Mouse (Mus musculus) CH12.LX (cell line): ENCODE data around the gene Trhr2. TPM values are rescaled to one million over a fixed set of nuclear protein-coding genes. Genes with fewer than 3 reads are reported as not detected.

Experiments used
- DNase-seq: peaks from one replicate; pipeline ENCODE4 v3.0.0-alpha.2; 2013; ENCODE audit errors: extremely low read depth
- H3K27ac ChIP-seq: 2 replicates; pipeline ENCODE4 v1.5.1; 2012; ENCODE audit warnings: low read depth, mild to moderate bottlenecking, control low read depth, moderate library complexity; ENCODE audit not compliant: insufficient read depth
- H3K27me3 ChIP-seq: replicated peaks from 2 replicates; pipeline ENCODE3; 2012; ENCODE audit warnings: inconsistent platforms
- H3K36me3 ChIP-seq, 2 experiments: replicated peaks in 1 of 2; 2 replicates each; pipeline versions ENCODE3 to v1.6.1; 2012; ENCODE audit warnings: inconsistent platforms in 1 of 2, low read length in 1 of 2, mild to moderate bottlenecking in 1 of 2, mixed read lengths in 1 of 2, moderate library complexity in 1 of 2; ENCODE audit not compliant: control insufficient read depth in 1 of 2, insufficient read depth in 1 of 2
- H3K4me1 ChIP-seq, 2 experiments: 2 replicates each; pipeline ENCODE4 v1.6.1; 2012; ENCODE audit warnings: inconsistent platforms in 1 of 2, moderate library complexity in 1 of 2; ENCODE audit not compliant: insufficient read depth in 2 of 2, control insufficient read depth in 1 of 2
- H3K4me2 ChIP-seq: 2 replicates; pipeline ENCODE4 v1.6.1; 2012; ENCODE audit warnings: low read depth, mild to moderate bottlenecking, control low read depth; ENCODE audit not compliant: poor library complexity, insufficient read depth, severe bottlenecking
- H3K4me3 ChIP-seq, 3 experiments: fragments of 150-350 bp in 1 of 3; sonication (generic) in 1 of 3; replicated peaks in 1 of 3; 2 replicates each; pipeline versions ENCODE3 to v1.5.1; 2011 to 2012; ENCODE audit warnings: low read depth in 2 of 3, low read length in 2 of 3, mild to moderate bottlenecking in 2 of 3, moderate library complexity in 2 of 3, control low read depth in 1 of 3, improper control_type of control experiment in 1 of 3, inconsistent platforms in 1 of 3, mixed read lengths in 1 of 3; ENCODE audit not compliant: poor library complexity in 1 of 3
- H3K79me2 ChIP-seq: replicated peaks from 2 replicates; pipeline ENCODE4 v1.6.1; 2012; ENCODE audit warnings: mild to moderate bottlenecking, moderate library complexity; ENCODE audit not compliant: control insufficient read depth, poor library complexity, insufficient read depth, severe bottlenecking; ENCODE audit errors: extremely low read depth
- H3K9ac ChIP-seq: 2 replicates; pipeline ENCODE4 v1.6.1; 2012; ENCODE audit warnings: low read depth, mild to moderate bottlenecking, control low read depth, moderate library complexity; ENCODE audit not compliant: insufficient read depth
- H3K9me3 ChIP-seq: replicated peaks from 2 replicates; pipeline ENCODE3; 2012; ENCODE audit warnings: low read length, inconsistent platforms, mixed read lengths
- CHD1 ChIP-seq: IDR thresholded peaks from 2 replicates; pipeline ENCODE4 v1.6.1; 2012; ENCODE audit warnings: low read depth, low read length, improper control_type of control experiment, inconsistent platforms
- CTCF ChIP-seq, 2 experiments: IDR thresholded peaks in 1 of 2; conservative IDR thresholded peaks in 1 of 2; 2 replicates each; pipeline ENCODE4 v1.5.1; 2011 to 2012; ENCODE audit warnings: low read depth in 2 of 2, low read length in 2 of 2, improper control_type of control experiment in 1 of 2, inconsistent platforms in 1 of 2, mild to moderate bottlenecking in 1 of 2, moderate library complexity in 1 of 2
- ELF1 ChIP-seq: IDR thresholded peaks from 2 replicates; pipeline ENCODE4 v1.6.1; 2014; ENCODE audit warnings: low read depth, mild to moderate bottlenecking, inconsistent platforms, low read length, improper control_type of control experiment
- GABPA ChIP-seq: IDR thresholded peaks from 2 replicates; pipeline ENCODE4 v1.6.1; 2012; ENCODE audit warnings: low read depth, low read length, improper control_type of control experiment, inconsistent platforms; ENCODE audit not compliant: insufficient replicate concordance
- JUND ChIP-seq: conservative IDR thresholded peaks from 2 replicates; pipeline ENCODE4 v1.6.1; 2011; ENCODE audit warnings: low read depth, low read length, improper control_type of control experiment
- KAT2A ChIP-seq: IDR thresholded peaks from 2 replicates; pipeline ENCODE4 v1.6.1; 2012; ENCODE audit warnings: low read length, improper control_type of control experiment, inconsistent platforms; ENCODE audit not compliant: insufficient replicate concordance
- MAX ChIP-seq: IDR thresholded peaks from 2 replicates; pipeline ENCODE4 v1.6.1; 2011; ENCODE audit warnings: low read length, improper control_type of control experiment
- MEF2A ChIP-seq: IDR thresholded peaks from 2 replicates; pipeline ENCODE4 v1.6.1; 2014; ENCODE audit warnings: low read depth, mild to moderate bottlenecking, inconsistent platforms, low read length, improper control_type of control experiment, borderline replicate concordance
- NELFE ChIP-seq: IDR thresholded peaks from 2 replicates; pipeline ENCODE4 v1.6.1; 2011; ENCODE audit warnings: low read depth, low read length, improper control_type of control experiment
- NRF1 ChIP-seq: IDR thresholded peaks from 2 replicates; pipeline ENCODE4 v1.6.1; 2014; ENCODE audit warnings: low read depth, mild to moderate bottlenecking, inconsistent platforms, low read length, improper control_type of control experiment, moderate library complexity
- PAX5 ChIP-seq: IDR thresholded peaks from 2 replicates; pipeline ENCODE4 v1.6.1; 2012; ENCODE audit warnings: low read length, inconsistent platforms, mixed read lengths
- POLR2A ChIP-seq: IDR thresholded peaks from 2 replicates; pipeline ENCODE4 v1.6.1; 2011; ENCODE audit warnings: low read depth, mild to moderate bottlenecking, improper control_type of control experiment, low read length
- RAD21 ChIP-seq: IDR thresholded peaks from 2 replicates; pipeline ENCODE4 v1.6.1; 2011; ENCODE audit warnings: low read depth, mild to moderate bottlenecking, low read length, improper control_type of control experiment, moderate library complexity
- SIN3A ChIP-seq: IDR thresholded peaks from 2 replicates; pipeline ENCODE4 v1.6.1; 2012; ENCODE audit warnings: low read length, improper control_type of control experiment, inconsistent platforms
- SMC3 ChIP-seq: IDR thresholded peaks from 2 replicates; pipeline ENCODE4 v1.6.1; 2011; ENCODE audit warnings: low read depth, low read length, improper control_type of control experiment
- TBP ChIP-seq: conservative IDR thresholded peaks from 2 replicates; pipeline ENCODE4 v1.6.1; 2011; ENCODE audit warnings: low read depth, low read length, improper control_type of control experiment
- TCF12 ChIP-seq: IDR thresholded peaks from 2 replicates; pipeline ENCODE4 v1.6.1; 2014; ENCODE audit warnings: low read depth, mild to moderate bottlenecking, inconsistent platforms, low read length, improper control_type of control experiment
- UBTF ChIP-seq: IDR thresholded peaks from 2 replicates; pipeline ENCODE4 v1.6.1; 2012; ENCODE audit warnings: low read depth, mild to moderate bottlenecking, inconsistent platforms, low read length, improper control_type of control experiment, moderate library complexity
- USF1 ChIP-seq: IDR thresholded peaks from 2 replicates; pipeline ENCODE4 v1.6.1; 2014; ENCODE audit warnings: low read depth, mild to moderate bottlenecking, inconsistent platforms, low read length, improper control_type of control experiment
- ZC3H11A ChIP-seq: IDR thresholded peaks from 2 replicates; pipeline ENCODE4 v1.6.1; 2012; ENCODE audit warnings: low read depth, mild to moderate bottlenecking, inconsistent platforms, low read length, improper control_type of control experiment
- ZKSCAN1 ChIP-seq: IDR thresholded peaks from 2 replicates; pipeline ENCODE4 v1.6.1; 2012; ENCODE audit warnings: low read depth, inconsistent platforms, low read length, improper control_type of control experiment, borderline replicate concordance
- ZMIZ1 ChIP-seq: IDR thresholded peaks from 2 replicates; pipeline ENCODE4 v1.6.1; 2012; ENCODE audit warnings: low read depth, mild to moderate bottlenecking, inconsistent platforms, low read length, improper control_type of control experiment
- ZNF384 ChIP-seq: IDR thresholded peaks from 2 replicates; pipeline ENCODE4 v1.6.1; 2012; ENCODE audit warnings: low read depth, low read length, improper control_type of control experiment, inconsistent platforms
- dilution Hi-C: fragments of 300-500 bp; cut with MboI; formaldehyde crosslinking; loops from 2 replicates; pipeline ENCODE4 v1.14.3; 2020; ENCODE audit warnings: low sequenced_read_pairs; ENCODE audit not compliant: extremely low pct_unique_long_range_greater_than_20kb, extremely low pct_ligation_motif_present
- in situ Hi-C: fragments of 300-500 bp; cut with MboI; formaldehyde crosslinking; loops from 3 replicates; pipeline ENCODE4 v1.14.3; 2019; ENCODE audit warnings: low sequenced_read_pairs, low pct_ligation_motif_present, low pct_unique_long_range_greater_than_20kb, mixed read lengths
- polyA plus RNA-seq: library from polyadenylated mRNA; unstranded; fragments of >175 nt; gene quantifications from 2 replicates; pipeline ENCODE4 v1.2.1, GENCODE M21; 2012; ENCODE audit warnings: low read depth; ENCODE audit not compliant: insufficient read length
- total RNA-seq, 2 experiments: library from RNA; depleted of rRNA; stranded (reverse); fragments of 300-350 nt in 1 of 2; fragments of >200 nt in 1 of 2; gene quantifications; 2 replicates each; pipeline ENCODE4 v1.2.3; 2012 to 2014

Trhr2 gene
- total and polyA plus RNA-seq, 3 experiments, result 0.25 to 0.51 TPM; not detected in 1

GRCm38 (mm10) chr8:122347811-122348552 lies 12.6 kb downstream of the Trhr2 start:
- dilution Hi-C loops (no loop called here), in situ Hi-C loops (no loop called here)
- no peaks in the 10 kb centered on the region for H3K36me3 ChIP-seq
- H3K9ac ChIP-seq, result no peak overlapping the region
- TF ChIP-seq JUND, result no peak
- no peak for TF ChIP-seq TCF12
- TF ChIP-seq RAD21, result no peak
- TF ChIP-seq USF1, result no peak
- no peak for TF ChIP-seq MEF2A
- TF ChIP-seq NRF1, result no peak
- no peak for TF ChIP-seq MAX
- no peak for TF ChIP-seq ZNF384
- TF ChIP-seq NELFE, result no peak
- no peak for TF ChIP-seq CTCF (conservative IDR thresholded peaks at IDR 0.05 in 1 of 2, IDR thresholded peaks at IDR 0.05 in 1 of 2; ENCODE audit: low read depth in 2 of 2, low read length in 2 of 2)
- TF ChIP-seq KAT2A, result no peak
- no peak for TF ChIP-seq POLR2A
- TF ChIP-seq SMC3, result no peak
- TF ChIP-seq ZC3H11A, result no peak
- TF ChIP-seq SIN3A, result no peak
- no peak for TF ChIP-seq PAX5
- no peak for TF ChIP-seq TBP
- no peak overlapping the region for H3K4me2 ChIP-seq
- peaks cover 2% of the 10 kb centered on the region for H3K27me3 ChIP-seq
- no peak for DNase-seq
- H3K79me2 ChIP-seq, result no peaks in the 10 kb centered on the region
- H3K4me1 ChIP-seq, result peaks cover 17 to 57% of the 10 kb centered on the region in 2 experiments
- H3K9me3 ChIP-seq, result peaks cover 2% of the 10 kb centered on the region
- H3K4me3 ChIP-seq, result no peak overlapping the region
- H3K27ac ChIP-seq, result no peak overlapping the region

GRCm38 (mm10) chr8:122345181-122346095 lies 15.1 kb downstream of the Trhr2 start:
- Histone ChIP-seq H3K9me3 (peaks cover 2% of the 10 kb centered on the region), H3K27ac (no peak overlapping the region), H3K36me3 (peaks cover 0 to 1% of the 10 kb centered on the region in 2 experiments), H3K79me2 (no peaks in the 10 kb centered on the region), H3K4me1 (peaks cover 8 to 37% of the 10 kb centered on the region in 2 experiments), H3K27me3 (peaks cover 2% of the 10 kb centered on the region), H3K4me2 (no peak overlapping the region), H3K4me3 (no peak overlapping the region), H3K9ac (no peak overlapping the region)
- DNase-seq, result no peak
- dilution Hi-C loops (no loop called here), in situ Hi-C loops (no loop called here)
- no peak for TF ChIP-seq CHD1
- no peak for TF ChIP-seq USF1
- no peak for TF ChIP-seq GABPA
- no peak for TF ChIP-seq UBTF
- no peak for TF ChIP-seq ZKSCAN1
- no peak for TF ChIP-seq POLR2A
- no peak for TF ChIP-seq TCF12
- TF ChIP-seq ELF1, result no peak
- TF ChIP-seq ZMIZ1, result no peak
- no peak for TF ChIP-seq SIN3A
